Mouse (Mus musculus) cerebellum, adult 2 months (tissue): Measurements from ENCODE around the gene P3h3. TPM values are rescaled to one million over a fixed set of nuclear protein-coding genes. Genes with fewer than 3 reads are reported as not detected.
"Not testable (repeated sequence)": the region's sequence is repeated elsewhere in the genome, so short reads cannot be mapped to it uniquely, and the experiment has no call there.

Experiments used
- DNase-seq, 2 experiments: peaks; one replicate each; pipeline ENCODE4 v3.0.0; 2021
- H3K27ac ChIP-seq: fragments of 200-500 bp; 2 replicates; pipeline ENCODE4 v1.5.1; 2012; ENCODE audit warnings: low read length, control low read depth, inconsistent platforms; ENCODE audit not compliant: insufficient read depth
- H3K27me3 ChIP-seq: fragments of 200-500 bp; 2 replicates; pipeline ENCODE4 v1.6.1; 2012; ENCODE audit warnings: inconsistent platforms, mild to moderate bottlenecking, low read length, moderate library complexity; ENCODE audit not compliant: control insufficient read depth, insufficient read depth
- H3K4me1 ChIP-seq: fragments of 200-500 bp; 2 replicates; pipeline ENCODE4 v1.6.1; 2011; ENCODE audit warnings: low read length; ENCODE audit not compliant: control insufficient read depth, insufficient read depth
- H3K4me3 ChIP-seq: fragments of 200-500 bp; replicated peaks from 2 replicates; pipeline ENCODE3; 2011; ENCODE audit warnings: mild to moderate bottlenecking, low read depth, low read length, control low read depth; ENCODE audit not compliant: insufficient read depth
- CTCF ChIP-seq: fragments of 200-500 bp; IDR thresholded peaks from 2 replicates; pipeline ENCODE4 v1.5.1; 2011; ENCODE audit warnings: low read depth, mild to moderate bottlenecking, control low read depth, low read length, moderate library complexity, borderline replicate concordance; ENCODE audit not compliant: insufficient read depth
- POLR2A ChIP-seq: fragments of 200-500 bp; IDR thresholded peaks from 2 replicates; pipeline ENCODE4 v1.6.1; 2011; ENCODE audit warnings: low read length, control low read depth, borderline replicate concordance; ENCODE audit not compliant: insufficient read depth
- WGBS: fragments of 180-500 bp; shearing (Covaris S2); methylation state at CpG from one replicate; pipeline ENCODE4 v1.1.7; 2018; 5-methylcytosine and 5-hydroxymethylcytosine counted together
- polyA plus RNA-seq: library from polyadenylated mRNA; depleted of rRNA; stranded (reverse); fragments of >200 nt; gene quantifications from 2 replicates; pipeline ENCODE4 v1.2.3, GENCODE M21; 2012

The P3h3 gene
- polyA plus RNA-seq, 1 experiment: 106 TPM

- 81% methylated on average over 6 of the region's 6 CpGs for WGBS
- H3K27me3 ChIP-seq: no peaks in the 10 kb centered on the region
- H3K4me3 ChIP-seq: no peak overlapping the region
- no peaks in the 10 kb centered on the region for H3K4me1 ChIP-seq
- no peak for DNase-seq
- TF ChIP-seq CTCF: no peak
- no peak for TF ChIP-seq POLR2A
- no peak overlapping the region for H3K27ac ChIP-seq
These were observed 23.0 kb downstream of the P3h3 start for GRCm38 (mm10) chr6:124834512-124835081.

GRCm38 (mm10) chr6:124831649-124832048 lies 25.9 kb downstream of the P3h3 start:
- Histone ChIP-seq H3K27ac (no peak overlapping the region), H3K27me3 (no peaks in the 10 kb centered on the region), H3K4me1 (no peaks in the 10 kb centered on the region), H3K4me3 (no peak overlapping the region)
- 90% methylated on average over 8 of the region's 8 CpGs for WGBS
- no peak for TF ChIP-seq CTCF
- no peak for TF ChIP-seq POLR2A
- DNase-seq: no peak

GRCm38 (mm10) chr6:124831199-124831598 lies 26.4 kb downstream of the P3h3 start:
- DNase-seq, H3K27me3 ChIP-seq, H3K4me3 ChIP-seq, H3K27ac ChIP-seq, H3K4me1 ChIP-seq: not testable (repeated sequence)
- WGBS: 88% methylated on average over 4 of the region's 4 CpGs

- H3K27me3 ChIP-seq: no peaks in the 10 kb centered on the region
- peak; percentile 92 to 97 for DNase-seq
- H3K27ac ChIP-seq: peak overlapping the region; percentile 6; the same call in 1 of the 2 replicates
- H3K4me1 ChIP-seq: no peaks in the 10 kb centered on the region
- TF ChIP-seq CTCF (no peak), POLR2A (0 out of 2 replicates have a peak, but pooled peaks have one; percentile 29)
- under 1% methylated on average over 38 of the region's 38 CpGs for WGBS
- H3K4me3 ChIP-seq: peak overlapping the region; percentile 58
These were observed 27.5 kb downstream of the P3h3 start for GRCm38 (mm10) chr6:124829799-124830700.

- TF ChIP-seq CTCF (no peak), POLR2A (peak; percentile 86)
- no peaks in the 10 kb centered on the region for H3K27me3 ChIP-seq
- peak within 1 kb of the TSS; percentile 79 for H3K27ac ChIP-seq
- peak; percentile 99 to 100 for DNase-seq
- WGBS: under 1% methylated on average over 55 of the region's 55 CpGs
- H3K4me3 ChIP-seq: peak within 1 kb of the TSS; percentile 85
- no peaks in the 10 kb centered on the region for H3K4me1 ChIP-seq
These were observed 28.4 kb downstream of the P3h3 start, which contains the start of the genes Usp5 and Cdca3 for GRCm38 (mm10) chr6:124828868-124829798. Gene Usp5 (minus strand): TSS chr6:124829484. Gene Cdca3 (plus strand): TSS chr6:124829547.

GRCm38 (mm10) chr6:124828101-124828592 lies 29.4 kb downstream of the P3h3 start:
- peak; percentile 49 to 51 for DNase-seq
- 15% methylated on average over 10 of the region's 10 CpGs for WGBS
- no peak for TF ChIP-seq POLR2A
- no peak for TF ChIP-seq CTCF

GRCm38 (mm10) chr6:124822049-124822448 lies 35.5 kb downstream of the P3h3 start:
- no peak for DNase-seq
- Histone ChIP-seq H3K27me3 (no peaks in the 10 kb centered on the region), H3K27ac (no peak overlapping the region), H3K4me3 (no peak overlapping the region), H3K4me1 (no peaks in the 10 kb centered on the region)
- WGBS: 98% methylated on average over 4 of the region's 4 CpGs
- TF ChIP-seq POLR2A (no peak), CTCF (no peak)

More at GRCm38 (mm10) chr6:124828101-124828592, 29.4 kb downstream of the P3h3 start:
- no peak overlapping the region; the same call in 1 of the 2 replicates for H3K27ac ChIP-seq
- H3K27me3 ChIP-seq: no peaks in the 10 kb centered on the region
- peak overlapping the region; percentile 66 for H3K4me3 ChIP-seq
- H3K4me1 ChIP-seq: no peaks in the 10 kb centered on the region
